Mouse (Mus musculus) forebrain, embryonic 15.5 days (tissue): ENCODE data around the gene Ccdc84. TPM values are rescaled to one million over a fixed set of nuclear protein-coding genes. Genes with fewer than 3 reads are reported as not detected.
A peak's percentile ranks its signal among the peaks of the same experiment; 100 is the strongest.
"Not testable (repeated sequence)": the region's sequence is repeated elsewhere in the genome, so short reads cannot be mapped to it uniquely, and the experiment has no call there.

Source experiments
- ATAC-seq: fragments of 200-750 bp; cut with Nextera tagmentation; replicated peaks from 2 replicates; pipeline ENCODE4 v1.8.0; 2017; ENCODE audit warnings: mild to moderate bottlenecking, moderate TSS enrichment, moderate library complexity
- H3K27ac ChIP-seq: fragments of 300-500 bp; sonication (generic); replicated peaks from 2 replicates; pipeline ENCODE4 v1.5.1; 2015; ENCODE audit warnings: mild to moderate bottlenecking, inconsistent platforms
- H3K27me3 ChIP-seq: fragments of 300-500 bp; sonication (generic); 2 replicates; pipeline ENCODE4 v1.6.1; 2015; ENCODE audit warnings: inconsistent platforms
- H3K36me3 ChIP-seq: fragments of 300-500 bp; sonication (generic); 2 replicates; pipeline ENCODE4 v1.6.1; 2015; ENCODE audit warnings: mild to moderate bottlenecking, inconsistent platforms
- H3K4me1 ChIP-seq: fragments of 300-500 bp; sonication (generic); 2 replicates; pipeline ENCODE4 v1.6.1; 2015; ENCODE audit warnings: inconsistent platforms
- H3K4me2 ChIP-seq: fragments of 300-500 bp; sonication (generic); replicated peaks from 2 replicates; pipeline ENCODE4 v1.6.1; 2015; ENCODE audit warnings: mild to moderate bottlenecking, inconsistent platforms
- H3K4me3 ChIP-seq: fragments of 300-500 bp; sonication (generic); 2 replicates; pipeline ENCODE4 v1.5.1; 2015; ENCODE audit warnings: mild to moderate bottlenecking, inconsistent platforms
- H3K9ac ChIP-seq: fragments of 300-500 bp; sonication (generic); replicated peaks from 2 replicates; pipeline ENCODE4 v1.6.1; 2015; ENCODE audit warnings: mild to moderate bottlenecking, inconsistent platforms
- H3K9me3 ChIP-seq: fragments of 300-500 bp; sonication (generic); 2 replicates; pipeline ENCODE4 v1.6.1; 2016; ENCODE audit warnings: inconsistent platforms
- WGBS: fragments of 180-500 bp; shearing (Covaris S2); methylation state at CpG from one replicate; pipeline ENCODE4 v1.1.7; 2015; ENCODE audit warnings: mixed read lengths; 5-methylcytosine and 5-hydroxymethylcytosine counted together
- microRNA-seq: library from miRNA; unstranded; fragments of <30 nt; microRNA quantifications from one replicate; pipeline ENCODE4, GENCODE M21; 2016
- polyA plus RNA-seq: library from polyadenylated mRNA; unstranded; fragments of >200 nt; fragmentation: Nextera tagmentation; extraction: Ambion mirVana; gene quantifications from 2 replicates; pipeline ENCODE4 v1.2.1, GENCODE M21; 2015

Gene Ccdc84
- polyA plus RNA-seq, 1 experiment from 2014 or later, result 34.6 TPM

DNA sequence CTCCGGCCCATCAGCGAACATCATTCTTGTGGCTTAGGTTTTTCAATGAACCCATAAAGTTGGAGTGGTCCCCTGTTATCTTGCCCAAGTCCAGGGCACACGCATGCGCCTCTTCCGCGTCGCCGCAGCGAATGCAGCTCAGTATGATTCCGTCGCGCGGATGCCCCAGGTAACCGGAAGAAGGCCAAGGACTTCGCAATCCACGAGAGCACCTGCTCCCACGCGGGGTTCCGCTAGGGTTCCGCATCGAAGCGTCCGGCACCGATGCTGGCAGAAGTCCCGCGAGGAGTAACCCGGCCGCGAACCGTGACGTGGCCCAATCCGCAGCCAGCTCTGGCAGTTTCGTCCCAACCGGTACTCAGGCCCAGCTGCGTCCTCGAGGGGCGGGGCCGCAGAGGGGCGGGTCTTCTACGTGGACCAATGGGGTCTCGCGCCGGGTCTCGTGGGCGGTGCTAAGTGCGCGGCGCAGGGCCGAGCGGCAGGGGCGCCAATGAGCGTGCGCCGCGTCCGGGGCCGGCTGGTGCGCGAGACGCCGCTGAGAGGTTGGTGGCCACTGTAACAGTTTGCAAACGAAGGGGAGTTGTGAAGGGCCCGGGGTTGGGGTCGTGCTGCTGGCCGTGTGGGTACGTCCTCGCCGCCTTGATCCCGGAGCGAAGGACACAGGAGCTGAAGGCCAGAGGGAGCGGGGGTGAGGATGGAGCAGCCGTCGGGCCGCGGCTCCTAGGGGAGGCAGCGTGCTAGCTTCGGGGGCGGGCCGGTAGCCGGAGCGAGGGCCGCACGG, 39.1 kb downstream of the Ccdc84 start, which contains the start of gene Hyou1:
Gene Hyou1, plus strand, starts transcription at position 437 of the 781 bp plus-strand sequence.
- Histone ChIP-seq H3K36me3 (peaks cover 34% of the 10 kb centered on the region), H3K27me3 (no peaks in the 10 kb centered on the region), H3K9ac (peak within 1 kb of the TSS; percentile 93), H3K4me1 (peaks cover 23% of the 10 kb centered on the region), H3K4me2 (peak within 1 kb of the TSS; percentile 84), H3K4me3 (peak within 1 kb of the TSS; percentile 89), H3K27ac (peak within 1 kb of the TSS; percentile 93), H3K9me3 (no peaks in the 10 kb centered on the region)
- ATAC-seq, result peak; percentile 99
- WGBS, result under 1% methylated on average over 83 of the region's 83 CpGs

DNA sequence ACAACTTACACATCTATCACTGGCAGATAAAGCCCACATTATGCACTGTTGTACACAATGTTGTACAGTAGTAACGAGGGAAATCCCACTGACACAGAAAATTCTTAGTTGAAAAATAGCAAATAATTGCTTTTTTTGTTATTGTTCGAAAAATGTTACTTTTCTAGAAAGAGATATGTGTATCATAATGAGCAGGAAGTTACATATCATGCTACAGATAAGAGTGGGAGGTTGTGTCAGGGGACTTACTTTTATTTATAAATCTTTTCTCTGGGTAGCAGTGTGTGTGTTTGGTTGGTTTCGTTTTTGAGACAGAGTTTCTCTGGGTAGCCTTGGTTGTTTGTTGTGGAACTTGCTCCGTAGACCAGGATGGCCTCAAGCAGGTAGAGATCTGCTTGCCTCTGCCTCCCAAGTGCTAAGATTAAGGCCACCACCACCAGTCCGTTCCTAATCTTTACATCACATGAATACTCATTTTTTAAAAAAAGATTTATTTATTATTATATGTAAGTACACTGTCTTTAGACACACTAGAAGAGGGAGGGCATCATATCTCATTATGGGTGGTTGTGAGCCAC, 40.1 kb downstream of the Ccdc84 start:
- H3K36me3 ChIP-seq, result peaks cover 24% of the 10 kb centered on the region
- H3K27ac ChIP-seq, result peak overlapping the region; percentile 93
- H3K27me3 ChIP-seq, result no peaks in the 10 kb centered on the region
- H3K4me2 ChIP-seq, result peak overlapping the region; percentile 84
- no peak for ATAC-seq
- WGBS, result 89% methylated on average over 5 of the region's 5 CpGs
- H3K4me1 ChIP-seq, result peaks cover 23% of the 10 kb centered on the region
- H3K9me3 ChIP-seq, result no peaks in the 10 kb centered on the region
- H3K4me3 ChIP-seq, result peak overlapping the region; percentile 89
- H3K9ac ChIP-seq, result peak overlapping the region; percentile 93

DNA sequence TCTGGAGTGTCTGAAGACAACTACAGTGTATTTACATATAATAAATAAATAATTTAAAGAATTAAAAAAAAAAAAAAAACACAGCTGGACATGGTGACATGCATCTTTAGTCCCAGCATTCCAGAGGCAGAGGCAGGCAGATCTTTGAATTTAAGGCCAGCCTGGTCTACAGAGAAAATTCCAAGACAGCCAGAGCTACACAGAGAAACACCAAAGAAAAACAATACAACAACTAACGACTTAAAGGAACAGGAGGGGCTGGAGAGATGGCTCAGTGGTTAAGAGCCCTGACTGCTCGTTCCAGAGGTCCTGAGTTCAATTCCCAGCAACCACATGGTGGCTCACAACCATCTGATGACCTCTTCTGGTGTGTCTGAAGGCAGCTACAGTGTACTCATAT, 41.0 kb downstream of the Ccdc84 start:
- peaks cover 15% of the 10 kb centered on the region for H3K36me3 ChIP-seq
- not testable (repeated sequence) for H3K9ac ChIP-seq, H3K4me2 ChIP-seq, ATAC-seq, H3K4me3 ChIP-seq, H3K27ac ChIP-seq, H3K27me3 ChIP-seq, H3K9me3 ChIP-seq
- WGBS, result 80% methylated on average over 2 of the region's 2 CpGs
- peaks cover 23% of the 10 kb centered on the region for H3K4me1 ChIP-seq

DNA sequence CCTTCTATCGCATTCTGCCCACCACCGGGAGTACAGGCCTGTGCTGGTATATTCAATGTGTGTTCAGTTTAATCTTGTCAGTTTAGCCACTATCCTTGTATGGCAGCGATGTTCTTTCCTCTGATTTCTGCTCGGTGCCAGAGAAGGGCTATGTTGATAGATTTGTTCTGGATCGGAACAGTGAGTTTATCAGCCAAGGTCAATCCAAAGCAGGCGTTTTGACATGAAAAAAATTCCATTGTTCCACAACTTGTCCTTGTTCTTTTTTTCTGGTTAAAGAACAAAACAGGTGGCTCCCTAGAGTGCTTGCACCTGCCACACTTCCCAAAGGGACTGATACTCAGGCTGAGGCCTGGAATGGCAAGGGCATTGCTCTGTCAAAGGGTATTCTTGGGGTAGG, 42.2 kb downstream of the Ccdc84 start:
- Histone ChIP-seq H3K36me3 (peaks cover 3% of the 10 kb centered on the region), H3K4me2 (no peak overlapping the region), H3K9me3 (no peaks in the 10 kb centered on the region), H3K27ac (no peak overlapping the region), H3K4me3 (no peak overlapping the region), H3K4me1 (peaks cover 20% of the 10 kb centered on the region), H3K27me3 (no peaks in the 10 kb centered on the region), H3K9ac (no peak overlapping the region)
- WGBS, result 87% methylated on average over 6 of the region's 6 CpGs
- no peak for ATAC-seq

DNA sequence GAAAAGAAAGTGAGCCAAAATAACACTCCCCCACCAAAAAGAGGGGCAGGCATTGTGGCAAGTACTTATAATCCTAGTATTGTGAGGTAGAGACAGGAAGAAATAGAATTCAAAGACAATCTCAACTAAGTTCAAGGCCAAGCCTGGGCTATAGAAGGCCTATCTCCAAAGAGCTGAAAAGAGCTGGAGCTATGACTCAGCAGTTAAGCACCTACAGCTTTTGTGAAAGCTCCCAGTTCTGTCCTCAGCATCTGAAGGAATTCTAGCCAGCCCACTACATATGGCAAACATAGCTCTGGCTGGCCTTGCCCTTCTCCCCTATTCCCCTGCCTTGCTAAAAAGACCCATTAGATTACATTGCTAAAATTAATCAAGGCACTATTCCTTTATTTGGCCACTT, 45.0 kb downstream of the Ccdc84 start:
- peaks cover 2% of the 10 kb centered on the region; the same call in 1 of the 2 replicates for H3K4me1 ChIP-seq
- H3K9ac ChIP-seq, result no peak overlapping the region
- no peaks in the 10 kb centered on the region for H3K36me3 ChIP-seq
- H3K27me3 ChIP-seq, result no peaks in the 10 kb centered on the region
- no peak for ATAC-seq
- no peak overlapping the region for H3K4me2 ChIP-seq
- H3K27ac ChIP-seq, result no peak overlapping the region
- no peak overlapping the region for H3K4me3 ChIP-seq
- H3K9me3 ChIP-seq, result no peaks in the 10 kb centered on the region

DNA sequence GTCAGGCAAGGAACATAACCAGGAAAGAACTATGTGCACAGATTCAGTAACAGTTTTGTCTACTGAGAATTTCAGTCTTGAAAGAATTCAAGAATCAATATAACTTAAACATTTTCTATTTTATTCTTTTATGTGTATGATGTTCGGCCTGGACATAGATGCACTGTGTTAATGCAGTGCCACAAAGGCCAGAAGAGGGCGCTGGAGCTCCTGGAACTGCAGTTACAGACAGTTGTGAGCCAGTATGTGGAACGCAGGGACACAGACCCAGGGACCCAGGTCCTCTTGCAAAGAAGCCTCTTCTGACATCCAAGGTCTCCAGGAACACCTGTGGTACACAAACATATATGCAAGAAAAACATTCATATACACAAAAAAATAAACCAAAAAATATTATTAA, 53.9 kb downstream of the Ccdc84 start:
- no peak for ATAC-seq
- H3K4me2 ChIP-seq, result no peak overlapping the region
- peaks cover 5% of the 10 kb centered on the region for H3K36me3 ChIP-seq
- no peak overlapping the region for H3K4me3 ChIP-seq
- no peaks in the 10 kb centered on the region for H3K9me3 ChIP-seq
- 59% methylated on average over 3 of the region's 3 CpGs for WGBS
- H3K27ac ChIP-seq, result no peak overlapping the region
- H3K4me1 ChIP-seq, result peaks cover 13% of the 10 kb centered on the region
- H3K27me3 ChIP-seq, result no peaks in the 10 kb centered on the region
- H3K9ac ChIP-seq, result no peak overlapping the region

DNA sequence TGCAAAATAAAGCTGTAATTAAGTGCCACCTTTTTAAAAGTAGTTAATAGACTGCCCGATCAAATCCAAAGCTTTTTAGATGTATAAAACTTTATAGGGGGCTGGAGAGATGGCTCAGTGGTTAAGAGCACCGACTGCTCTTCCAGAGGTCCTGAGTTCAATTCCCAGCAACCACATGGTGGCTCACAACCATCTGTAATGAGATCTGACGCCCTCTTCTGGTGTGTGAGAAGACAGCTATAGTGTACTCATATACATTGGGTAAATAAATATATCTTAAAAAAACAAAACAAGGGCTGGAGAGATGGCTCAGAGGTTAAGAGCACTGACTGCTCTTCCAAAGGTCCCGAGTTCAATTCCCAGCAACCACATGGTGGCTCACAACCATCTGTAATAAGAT, 56.4 kb downstream of the Ccdc84 start:
- Histone ChIP-seq H3K36me3 (peaks cover 26% of the 10 kb centered on the region), H3K4me1 (peaks cover 13% of the 10 kb centered on the region), H3K9ac (peak overlapping the region; percentile 92), H3K4me3 (peak overlapping the region; percentile 90), H3K4me2 (peak overlapping the region; percentile 86), H3K27ac (peak overlapping the region; percentile 85)
- H3K9me3 ChIP-seq, H3K27me3 ChIP-seq: not testable (repeated sequence)
- WGBS, result 46% methylated on average over 4 of the region's 4 CpGs
- ATAC-seq, result 0 out of 2 replicates have a peak, but pooled peaks have one; percentile 19

DNA sequence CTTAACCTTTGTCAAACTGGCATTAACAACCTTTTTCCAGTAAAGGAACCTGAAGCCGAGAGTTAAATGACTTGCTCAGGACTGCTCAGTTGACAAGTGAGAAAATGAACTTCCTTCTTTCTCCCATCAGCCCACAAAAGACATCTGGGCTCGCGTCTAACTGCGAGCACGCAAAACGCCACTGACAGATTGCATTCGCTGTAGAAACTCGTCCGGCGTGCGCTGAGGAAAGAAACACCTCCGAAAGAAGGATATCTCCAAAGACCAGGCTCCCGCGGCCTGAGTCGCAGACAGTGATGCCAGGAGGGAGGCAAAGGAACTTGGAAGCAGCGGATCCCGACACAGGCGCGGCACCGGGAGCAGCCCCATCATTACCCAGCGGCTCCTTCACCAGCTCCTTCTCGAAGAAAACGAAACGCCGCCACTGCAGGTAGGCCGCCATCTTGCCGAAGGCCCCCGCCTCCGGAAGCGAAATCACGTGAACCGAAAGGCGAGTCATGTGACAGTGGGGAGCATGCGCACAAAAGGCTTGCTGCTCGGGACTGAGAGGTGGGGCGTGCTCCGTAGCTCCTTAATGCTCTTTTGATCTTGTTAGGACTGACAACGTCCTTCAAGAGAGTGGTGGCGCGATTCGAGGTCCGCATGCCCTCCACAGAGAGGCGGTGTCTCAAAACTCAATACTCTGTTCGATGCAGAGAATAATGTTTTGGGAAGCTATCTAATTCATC, 57.0 kb downstream of the Ccdc84 start, which contains the start of gene Vps11:
Gene Vps11, minus strand, starts transcription at position 481 of the 728 bp plus-strand sequence.
- Histone ChIP-seq H3K4me2 (peak within 1 kb of the TSS; percentile 86), H3K9ac (peak within 1 kb of the TSS; percentile 92), H3K4me3 (peak within 1 kb of the TSS; percentile 90), H3K9me3 (no peaks in the 10 kb centered on the region), H3K36me3 (peaks cover 32% of the 10 kb centered on the region), H3K4me1 (peaks cover 13% of the 10 kb centered on the region), H3K27ac (peak within 1 kb of the TSS; percentile 85), H3K27me3 (no peaks in the 10 kb centered on the region)
- ATAC-seq, result peak; percentile 91
- whole genome bisulfite sequencing, result 1% methylated on average over 44 of the region's 44 CpGs

Small RNA genes within 50 kb of the gene (microRNA-seq; reads per million reads assigned to microRNA genes)
- not detected for gene Mir7085

Other genes starting within 250 kb of the Ccdc84 start
- gene Cbl, start 184.5 kb downstream of the Ccdc84 start, polyA plus RNA-seq, result 25.7 and 26.4 TPM in 2 replicates
- 0.32 TPM in 1 of 2 replicates, not detected in the other for gene Ccdc153, start 177.9 kb downstream of the Ccdc84 start, polyA plus RNA-seq
- 0.59 and 0.61 TPM in 2 replicates for gene Pdzd3, start 167.1 kb downstream of the Ccdc84 start, polyA plus RNA-seq
- gene Nlrx1, start 150.0 kb downstream of the Ccdc84 start, polyA plus RNA-seq, result 4.5 and 5.2 TPM in 2 replicates
- gene Abcg4, start 130.0 kb downstream of the Ccdc84 start, polyA plus RNA-seq, result 14.2 and 15.6 TPM in 2 replicates
- 33.4 and 35.4 TPM in 2 replicates for gene Hinfp, start 112.9 kb downstream of the Ccdc84 start, polyA plus RNA-seq
- gene C2cd2l, start 98.3 kb downstream of the Ccdc84 start, polyA plus RNA-seq, result 21.5 and 24.2 TPM in 2 replicates
- gene Dpagt1, start 92.5 kb downstream of the Ccdc84 start, polyA plus RNA-seq, result 32.2 and 32.5 TPM in 2 replicates
- 232 and 253 TPM in 2 replicates for gene H2afx, start 83.9 kb downstream of the Ccdc84 start, polyA plus RNA-seq
- 66.3 and 71.2 TPM in 2 replicates for gene Hmbs, start 74.3 kb downstream of the Ccdc84 start, polyA plus RNA-seq
- 38.4 and 42.3 TPM in 2 replicates for gene Vps11, start 56.9 kb downstream of the Ccdc84 start, polyA plus RNA-seq
- gene Hyou1, start 39.1 kb downstream of the Ccdc84 start, polyA plus RNA-seq, result 21.6 and 22.0 TPM in 2 replicates
- gene Slc37a4, start 21.7 kb downstream of the Ccdc84 start, polyA plus RNA-seq, result 36.1 and 37.4 TPM in 2 replicates
- gene Rps25, start 11.4 kb downstream of the Ccdc84 start, polyA plus RNA-seq, result 1,070 and 1,143 TPM in 2 replicates
- 320 and 321 TPM in 2 replicates for gene Trappc4, start 11.0 kb downstream of the Ccdc84 start, polyA plus RNA-seq
- not detected in 2 replicates for gene Foxr1, start 22.6 kb upstream of the Ccdc84 start, polyA plus RNA-seq
- gene Upk2, start 36.4 kb upstream of the Ccdc84 start, polyA plus RNA-seq, result not detected in 2 replicates
- gene Bcl9l, start 64.3 kb upstream of the Ccdc84 start, polyA plus RNA-seq, result 13.6 and 14.4 TPM in 2 replicates
- 0.06 TPM in 1 of 2 replicates, not detected in the other for gene Cxcr5, start 143.3 kb upstream of the Ccdc84 start, polyA plus RNA-seq
- 22.9 and 23.1 TPM in 2 replicates for gene Ddx6, start 186.3 kb upstream of the Ccdc84 start, polyA plus RNA-seq